Mouse (Mus musculus): ENCODE results near the gene Spef1. TPM values are rescaled to one million over a fixed set of nuclear protein-coding genes. Genes with fewer than 3 reads are reported as not detected.

The Spef1 gene
- polyA plus RNA-seq, 2 experiments = 6.7 to 16.3 TPM

DNA sequence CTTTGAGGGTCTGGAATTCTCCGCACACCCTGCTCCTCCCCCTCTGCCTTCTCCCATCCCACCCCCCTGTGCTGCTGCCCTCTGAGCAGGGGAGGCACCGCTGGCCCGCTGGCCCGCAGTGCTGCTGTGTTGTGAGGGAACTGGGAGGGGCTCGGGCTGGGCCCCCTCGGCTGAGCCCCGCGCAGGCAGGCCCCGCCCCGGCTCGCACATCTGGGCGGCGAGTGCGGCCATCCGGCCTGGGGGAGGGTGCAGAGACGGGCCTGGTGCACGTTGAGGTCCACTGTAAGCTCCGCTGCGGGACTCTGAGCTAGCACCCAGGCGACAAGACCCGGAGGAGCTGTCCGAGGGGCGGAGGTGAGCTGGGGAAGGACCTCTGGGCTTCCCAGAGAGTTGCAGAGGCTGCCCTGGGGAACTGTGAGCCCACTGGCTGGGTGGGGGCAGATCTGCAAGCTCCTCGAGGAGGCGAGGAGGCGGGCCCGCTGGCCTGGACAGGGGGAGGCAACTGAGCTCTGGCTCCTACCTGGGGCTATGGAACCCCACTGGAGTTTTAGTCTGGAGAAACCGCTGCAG is 59.8 kb downstream of the Spef1 start, which contains the start of gene Hspa12b:
Hspa12b (plus strand) TSS at position 120 of the 570 bp plus-strand sequence.
- peak within 1 kb of the TSS; percentile 77 for H3K4me2 ChIP-seq (replicated peaks; ENCODE audit: low read depth, low read length, severe bottlenecking)
- peak; percentile 82; the same call in 1 of the 2 replicates for TF ChIP-seq POLR2A (IDR thresholded peaks at IDR 0.05; ENCODE audit: borderline replicate concordance, extremely low read depth, insufficient read depth, insufficient read length)
- no peaks in the 10 kb centered on the region for H3K27me3 ChIP-seq (ENCODE audit: control insufficient read depth, insufficient read depth, low read length)
- peak within 1 kb of the TSS; percentile 77 for H3K4me3 ChIP-seq (replicated peaks; ENCODE audit: low read length)
- peak; percentile 96 for ATAC-seq (ENCODE audit: low FRiP score, low read depth)
- peak within 1 kb of the TSS; percentile 94 for H3K9ac ChIP-seq (ENCODE audit: low read depth, low read length, severe bottlenecking)
- H3K27ac ChIP-seq (replicated peaks; ENCODE audit: low read depth, low read length) = peak within 1 kb of the TSS; percentile 93
- H3K36me3 ChIP-seq (ENCODE audit: control insufficient read depth, insufficient read depth, low read length) = peaks cover 11% of the 10 kb centered on the region
- H3K9me3 ChIP-seq (ENCODE audit: control insufficient read depth, low read length) = no peaks in the 10 kb centered on the region
- under 1% methylated on average over 21 of the region's 28 CpGs for WGBS
- peaks cover 23% of the 10 kb centered on the region for H3K4me1 ChIP-seq (ENCODE audit: control insufficient read depth, insufficient read depth, low read length)
- peak; percentile 72 for DNase-seq (ENCODE audit: low spot score)

- H3K9ac ChIP-seq (ENCODE audit: low read depth, low read length, severe bottlenecking) = peak overlapping the region; percentile 94; the same call in 1 of the 2 replicates
These were observed 60.9 kb downstream of the Spef1 start for GRCm38 (mm10) chr2:131125964-131126815.

DNA sequence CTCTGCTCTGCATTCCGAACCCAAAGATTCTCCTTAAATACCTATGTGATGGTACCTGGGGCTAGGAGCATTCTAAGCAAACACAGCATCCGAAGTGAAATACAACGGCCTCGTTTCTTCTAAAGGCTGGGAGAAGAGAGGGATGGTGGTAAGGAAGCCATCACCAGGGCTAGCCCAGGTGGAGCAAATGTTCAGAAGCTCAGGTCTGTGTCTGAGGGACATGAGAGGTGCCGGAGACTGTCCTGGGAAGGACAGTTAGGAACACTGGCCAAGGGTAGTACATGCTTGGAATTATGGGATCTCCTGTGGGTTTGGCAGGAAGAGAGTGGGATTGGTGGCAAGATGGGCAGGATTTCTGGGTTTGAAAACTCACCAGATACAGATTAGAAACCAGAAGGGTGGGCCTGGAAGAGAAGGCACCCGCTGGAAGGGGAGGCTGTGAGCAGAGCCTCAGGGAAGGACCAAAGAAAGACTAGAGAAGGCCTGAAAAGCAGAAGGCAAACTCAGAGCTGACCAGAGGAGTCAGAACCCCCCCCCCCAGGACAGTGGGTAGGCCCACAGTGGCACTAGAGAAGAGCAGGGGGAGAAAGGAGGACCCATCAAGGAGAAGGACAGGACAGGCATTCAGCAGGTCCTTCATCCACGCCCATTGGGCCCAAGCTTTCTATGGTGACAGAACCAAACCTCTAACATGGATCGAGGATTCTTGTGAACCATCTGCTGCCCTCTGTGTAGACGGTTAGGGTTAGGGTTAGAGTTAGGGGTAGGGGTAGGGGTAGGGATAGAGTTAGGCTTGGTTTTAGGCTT is 61.7 kb downstream of the Spef1 start:
- Histone ChIP-seq H3K27ac (replicated peaks; ENCODE audit: low read depth, low read length) (no peak overlapping the region), H3K27me3 (ENCODE audit: control insufficient read depth, insufficient read depth, low read length) (no peaks in the 10 kb centered on the region), H3K9ac (ENCODE audit: low read depth, low read length, severe bottlenecking) (no peak overlapping the region), H3K4me2 (replicated peaks; ENCODE audit: low read depth, low read length, severe bottlenecking) (no peak overlapping the region), H3K4me1 (ENCODE audit: control insufficient read depth, insufficient read depth, low read length) (peaks cover 23% of the 10 kb centered on the region), H3K4me3 (replicated peaks; ENCODE audit: low read length) (no peak overlapping the region), H3K36me3 (ENCODE audit: control insufficient read depth, insufficient read depth, low read length) (no peaks in the 10 kb centered on the region), H3K9me3 (ENCODE audit: control insufficient read depth, low read length) (no peaks in the 10 kb centered on the region)
- no peak for ATAC-seq (ENCODE audit: low FRiP score, low read depth)
- TF ChIP-seq POLR2A (IDR thresholded peaks at IDR 0.05; ENCODE audit: borderline replicate concordance, extremely low read depth, insufficient read depth, insufficient read length) = no peak
- WGBS = 93% methylated on average over 9 of the region's 9 CpGs
- no peak for DNase-seq (ENCODE audit: low spot score)

More at GRCm38 (mm10) chr2:131125964-131126815, 60.9 kb downstream of the Spef1 start:
- no peak for DNase-seq (ENCODE audit: low spot score)
- H3K27ac ChIP-seq (replicated peaks; ENCODE audit: low read depth, low read length) = peak overlapping the region; percentile 93; the same call in 1 of the 2 replicates
- H3K36me3 ChIP-seq (ENCODE audit: control insufficient read depth, insufficient read depth, low read length) = peaks cover 2% of the 10 kb centered on the region
- peaks cover 23% of the 10 kb centered on the region for H3K4me1 ChIP-seq (ENCODE audit: control insufficient read depth, insufficient read depth, low read length)
- H3K4me2 ChIP-seq (replicated peaks; ENCODE audit: low read depth, low read length, severe bottlenecking) = peak overlapping the region; percentile 77; the same call in 1 of the 2 replicates
- WGBS = 44% methylated on average over 9 of the region's 9 CpGs
- peak overlapping the region; percentile 77; the same call in 1 of the 2 replicates for H3K4me3 ChIP-seq (replicated peaks; ENCODE audit: low read length)
- no peak for TF ChIP-seq POLR2A (IDR thresholded peaks at IDR 0.05; ENCODE audit: borderline replicate concordance, extremely low read depth, insufficient read depth, insufficient read length)
- no peaks in the 10 kb centered on the region for H3K27me3 ChIP-seq (ENCODE audit: control insufficient read depth, insufficient read depth, low read length)
- H3K9me3 ChIP-seq (ENCODE audit: control insufficient read depth, low read length) = no peaks in the 10 kb centered on the region
- ATAC-seq (ENCODE audit: low FRiP score, low read depth) = no peak

- Histone ChIP-seq H3K27ac (replicated peaks; ENCODE audit: low read depth, low read length) (no peak overlapping the region), H3K27me3 (ENCODE audit: control insufficient read depth, insufficient read depth, low read length) (no peaks in the 10 kb centered on the region)
- ATAC-seq (ENCODE audit: low FRiP score, low read depth) = no peak
These were observed 62.9 kb downstream of the Spef1 start for GRCm38 (mm10) chr2:131124166-131124565.

More at GRCm38 (mm10) chr2:131124166-131124565, 62.9 kb downstream of the Spef1 start:
- no peak overlapping the region for H3K4me2 ChIP-seq (replicated peaks; ENCODE audit: low read depth, low read length, severe bottlenecking)
- WGBS = 65% methylated on average over 3 of the region's 3 CpGs
- H3K4me1 ChIP-seq (ENCODE audit: control insufficient read depth, insufficient read depth, low read length) = peaks cover 23% of the 10 kb centered on the region
- H3K4me3 ChIP-seq (replicated peaks; ENCODE audit: low read length) = no peak overlapping the region
- H3K9ac ChIP-seq (ENCODE audit: low read depth, low read length, severe bottlenecking) = no peak overlapping the region
- no peaks in the 10 kb centered on the region for H3K36me3 ChIP-seq (ENCODE audit: control insufficient read depth, insufficient read depth, low read length)
- TF ChIP-seq POLR2A (IDR thresholded peaks at IDR 0.05; ENCODE audit: borderline replicate concordance, extremely low read depth, insufficient read depth, insufficient read length) = no peak
- no peaks in the 10 kb centered on the region for H3K9me3 ChIP-seq (ENCODE audit: control insufficient read depth, low read length)
- no peak for DNase-seq (ENCODE audit: low spot score)

Other genes with a start within 250 kb of the Spef1 start
- gene Gfra4, start 144.2 kb downstream of the Spef1 start, polyA plus RNA-seq (2012; rRNA removed) = 56.1 and 72.8 TPM in 2 replicates
- gene Gfra4, start 144.2 kb downstream of the Spef1 start, polyA plus RNA-seq (2014; fragmentation: Nextera tagmentation; extraction: Ambion mirVana) = 33.3 and 38.6 TPM in 2 replicates
- gene Adam33, start 123.5 kb downstream of the Spef1 start, polyA plus RNA-seq (2012; rRNA removed) = 104 and 121 TPM in 2 replicates
- gene Adam33, start 123.5 kb downstream of the Spef1 start, polyA plus RNA-seq (2014; fragmentation: Nextera tagmentation; extraction: Ambion mirVana) = 30.7 and 33.8 TPM in 2 replicates
- gene Siglec1, start 100.5 kb downstream of the Spef1 start, polyA plus RNA-seq (2012; rRNA removed) = 0.87 and 1.2 TPM in 2 replicates
- gene Siglec1, start 100.5 kb downstream of the Spef1 start, polyA plus RNA-seq (2014; fragmentation: Nextera tagmentation; extraction: Ambion mirVana) = 0.51 and 0.94 TPM in 2 replicates
- gene Hspa12b, start 60.0 kb downstream of the Spef1 start, polyA plus RNA-seq (2012; rRNA removed) = 42.7 and 54.6 TPM in 2 replicates
- 10.2 and 10.9 TPM in 2 replicates for gene Hspa12b, start 60.0 kb downstream of the Spef1 start, polyA plus RNA-seq (2014; fragmentation: Nextera tagmentation; extraction: Ambion mirVana)
- gene Gm11037, start 53.8 kb downstream of the Spef1 start, polyA plus RNA-seq (2012; rRNA removed) = not detected in 2 replicates
- gene Gm11037, start 53.8 kb downstream of the Spef1 start, polyA plus RNA-seq (2014; fragmentation: Nextera tagmentation; extraction: Ambion mirVana) = not detected in 2 replicates
- gene 1700037H04Rik, start 27.2 kb downstream of the Spef1 start, polyA plus RNA-seq (2012; rRNA removed) = 62.7 and 76.1 TPM in 2 replicates
- 59.4 and 67.4 TPM in 2 replicates for gene 1700037H04Rik, start 27.2 kb downstream of the Spef1 start, polyA plus RNA-seq (2014; fragmentation: Nextera tagmentation; extraction: Ambion mirVana)
- gene Cenpb, start 7.2 kb downstream of the Spef1 start, polyA plus RNA-seq (2012; rRNA removed) = 48.3 and 56.4 TPM in 2 replicates
- 9.2 and 12.2 TPM in 2 replicates for gene Cenpb, start 7.2 kb downstream of the Spef1 start, polyA plus RNA-seq (2014; fragmentation: Nextera tagmentation; extraction: Ambion mirVana)
- 76.4 and 88.9 TPM in 2 replicates for gene Cdc25b, start 333 bp downstream of the Spef1 start, polyA plus RNA-seq (2012; rRNA removed)
- gene Cdc25b, start 333 bp downstream of the Spef1 start, polyA plus RNA-seq (2014; fragmentation: Nextera tagmentation; extraction: Ambion mirVana) = 52.1 and 56.2 TPM in 2 replicates
- gene Ap5s1, start 19.8 kb upstream of the Spef1 start, polyA plus RNA-seq (2012; rRNA removed) = 29.5 and 50.9 TPM in 2 replicates
- gene Ap5s1, start 19.8 kb upstream of the Spef1 start, polyA plus RNA-seq (2014; fragmentation: Nextera tagmentation; extraction: Ambion mirVana) = 25.9 and 26.7 TPM in 2 replicates
- 27.4 and 37.2 TPM in 2 replicates for gene Mavs, start 46.8 kb upstream of the Spef1 start, polyA plus RNA-seq (2012; rRNA removed)
- gene Mavs, start 46.8 kb upstream of the Spef1 start, polyA plus RNA-seq (2014; fragmentation: Nextera tagmentation; extraction: Ambion mirVana) = 17.2 and 18.6 TPM in 2 replicates
- gene Pank2, start 75.2 kb upstream of the Spef1 start, polyA plus RNA-seq (2012; rRNA removed) = 44.7 and 47.2 TPM in 2 replicates
- gene Pank2, start 75.2 kb upstream of the Spef1 start, polyA plus RNA-seq (2014; fragmentation: Nextera tagmentation; extraction: Ambion mirVana) = 44.6 and 50.0 TPM in 2 replicates
- gene Rnf24, start 165.6 kb upstream of the Spef1 start, polyA plus RNA-seq (2012; rRNA removed) = 14.6 and 18.0 TPM in 2 replicates
- 7.7 and 7.9 TPM in 2 replicates for gene Rnf24, start 165.6 kb upstream of the Spef1 start, polyA plus RNA-seq (2014; fragmentation: Nextera tagmentation; extraction: Ambion mirVana)

Measured in limb, embryonic 14.5 days (tissue).